Mouse (Mus musculus): ENCODE data around the gene Serpina3g.
"Not testable (repeated sequence)": the region's sequence is repeated elsewhere in the genome, so short reads cannot be mapped to it uniquely, and the experiment has no call there.

The Serpina3g gene

DNA sequence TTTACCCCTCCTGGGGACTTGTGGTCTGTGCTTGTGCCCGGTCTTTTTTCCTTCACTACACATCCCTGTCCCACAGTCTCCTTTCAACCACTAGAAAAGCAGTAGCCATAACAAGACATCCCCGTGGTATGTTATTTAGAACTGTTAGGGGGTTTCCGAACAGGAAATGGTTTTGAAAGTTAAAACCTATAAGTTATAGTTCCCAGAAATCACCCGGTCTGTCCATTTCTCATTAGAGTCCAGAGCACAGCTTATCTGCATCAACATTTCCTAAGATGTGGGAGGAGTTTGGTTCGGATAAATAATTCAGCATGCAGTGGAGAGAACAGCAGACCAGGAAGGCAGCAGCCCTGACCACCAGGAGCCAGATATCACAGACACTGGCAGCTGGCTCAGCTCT, at the start of gene Serpina3g:
Gene Serpina3g (plus strand): TSS at position 331 of the 400 bp plus-strand sequence.
- DNase-seq (ENCODE audit: low spot score) = no peak

DNA sequence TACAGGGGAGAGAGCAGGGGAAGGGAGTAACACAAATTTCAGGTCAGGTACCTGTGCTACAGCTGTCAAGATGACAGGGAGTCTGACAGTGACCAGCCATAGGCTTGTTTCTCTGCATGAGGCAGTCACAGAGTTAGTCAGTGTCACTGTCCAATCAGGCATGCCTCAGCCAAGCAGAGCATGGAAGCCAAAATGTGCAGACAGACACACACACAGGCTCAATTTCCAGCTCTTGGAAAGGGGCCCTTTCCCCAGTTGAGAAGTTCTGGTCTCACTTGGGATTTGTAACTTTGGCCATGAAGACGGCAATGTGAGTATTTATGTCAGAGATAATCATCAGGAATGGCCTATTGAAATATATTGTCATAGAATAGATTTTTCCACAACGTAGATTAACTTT, 46.8 kb upstream of the Serpina3g start:
- no peak for DNase-seq (ENCODE audit: low spot score)

DNA sequence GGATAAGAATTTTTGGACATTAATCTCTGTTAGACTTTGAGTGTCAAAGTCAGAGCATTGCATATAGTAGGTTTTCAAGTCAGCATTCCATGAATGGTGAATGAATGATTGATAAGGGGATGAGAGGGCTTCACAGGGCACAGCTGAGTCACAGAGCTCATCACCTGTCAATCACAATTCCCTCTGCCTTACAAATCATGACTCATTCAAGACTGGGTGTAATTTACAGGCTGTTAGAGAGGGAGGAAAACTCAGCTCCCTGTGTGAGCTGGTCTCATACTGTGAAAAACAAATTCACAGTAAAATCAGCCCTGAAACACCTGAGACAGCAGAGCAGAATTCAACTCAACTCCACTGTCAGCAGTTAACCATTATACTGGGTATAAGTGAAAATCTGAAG, 45.2 kb upstream of the Serpina3g start:
- DNase-seq (ENCODE audit: low spot score) = no peak

DNA sequence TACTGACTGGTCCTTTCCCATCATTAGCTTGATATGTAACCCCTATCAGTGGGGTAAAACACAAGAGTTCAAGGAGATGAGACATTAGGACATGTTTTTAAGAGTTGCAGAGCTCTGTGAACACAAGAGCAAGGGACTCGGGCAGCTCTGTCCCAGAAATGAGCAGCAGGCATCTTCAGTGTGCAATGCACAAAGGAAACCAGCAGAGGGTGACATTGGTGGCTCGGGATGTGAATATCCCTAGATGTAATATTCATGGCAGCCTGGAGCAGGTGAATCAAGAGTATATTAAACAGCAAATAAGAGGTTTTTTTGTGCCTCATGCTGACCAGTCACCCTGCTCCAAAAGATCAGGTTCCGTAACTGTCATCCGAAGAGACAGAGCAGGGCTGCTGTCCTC, 26.9 kb upstream of the Serpina3g start:
- no peak for DNase-seq (ENCODE audit: low spot score)

DNA sequence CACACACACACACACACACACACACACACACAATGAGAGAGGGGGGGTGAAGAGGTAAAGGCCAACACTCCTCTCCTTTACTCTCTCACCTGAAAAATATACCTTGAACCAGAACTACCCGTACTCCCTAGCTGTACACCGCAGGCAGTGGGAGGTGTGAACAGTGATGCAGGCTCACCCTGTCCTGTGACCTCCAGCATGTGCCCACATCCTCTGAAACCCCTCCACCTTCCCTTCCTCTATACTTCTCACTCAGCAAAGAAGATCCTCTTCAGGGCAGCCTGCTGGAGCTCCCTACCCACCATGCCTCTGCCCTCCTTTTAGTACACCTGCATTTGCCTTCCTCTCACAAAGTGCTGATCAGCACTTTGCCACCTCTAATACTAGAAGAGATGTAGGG, 26.2 kb upstream of the Serpina3g start:
- DNase-seq (ENCODE audit: low spot score) = no peak

DNA sequence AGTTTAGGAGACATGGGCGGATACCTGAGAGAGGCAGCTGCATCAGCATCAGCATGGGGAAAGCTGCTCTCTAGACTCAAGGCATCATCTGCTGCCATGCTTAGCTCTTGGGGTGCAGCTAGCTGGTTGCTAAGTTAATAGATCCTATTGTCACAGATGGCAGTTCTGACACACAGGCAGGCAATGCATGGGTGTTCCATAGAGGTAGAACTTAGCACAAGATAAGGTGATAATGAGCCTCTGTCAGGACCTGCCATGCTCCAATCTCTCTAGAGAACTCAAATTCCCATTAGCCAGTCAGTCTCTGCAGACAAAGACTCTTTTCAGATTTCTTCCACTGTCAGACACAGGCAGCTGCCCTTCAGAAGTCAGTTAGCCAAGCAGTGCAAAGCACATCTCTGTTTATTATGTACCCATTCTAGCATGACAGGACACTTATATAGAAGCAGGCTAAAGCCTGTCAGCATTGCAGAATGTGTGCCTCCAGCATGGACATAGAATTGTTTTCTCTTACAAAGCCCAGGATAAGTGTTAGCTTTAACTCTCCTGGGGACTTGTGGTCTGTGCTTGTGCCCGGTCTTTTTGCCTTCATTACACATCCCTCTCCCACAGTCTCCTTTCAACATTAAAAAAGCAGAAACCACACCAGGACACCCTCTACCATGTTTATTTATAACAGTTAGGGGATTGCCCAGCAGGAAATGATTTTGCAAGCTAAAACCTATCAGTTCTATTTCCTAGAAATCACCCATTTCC, 22.2 kb upstream of the Serpina3g start:
- DNase-seq (ENCODE audit: low spot score) = no peak

DNA sequence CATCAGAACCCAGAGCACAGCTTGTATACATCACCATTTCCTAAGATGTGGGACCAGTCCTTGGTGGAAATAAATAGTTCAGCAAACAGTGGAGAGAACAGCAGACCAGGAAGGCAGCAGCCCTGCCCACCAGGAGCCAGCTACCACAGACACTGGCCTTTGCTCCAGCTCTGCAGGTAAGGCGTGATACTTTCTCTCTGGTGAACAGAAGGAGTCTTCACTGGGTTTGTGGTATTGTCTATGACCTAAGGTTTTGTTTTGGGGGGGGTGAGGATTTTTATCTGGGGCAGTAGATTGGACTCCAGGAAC, 21.6 kb upstream of the Serpina3g start, which contains the start of gene Serpina3f:
Gene Serpina3f (plus strand): TSS at position 100 of the 309 bp plus-strand sequence.
- no peak for DNase-seq (ENCODE audit: low spot score)

DNA sequence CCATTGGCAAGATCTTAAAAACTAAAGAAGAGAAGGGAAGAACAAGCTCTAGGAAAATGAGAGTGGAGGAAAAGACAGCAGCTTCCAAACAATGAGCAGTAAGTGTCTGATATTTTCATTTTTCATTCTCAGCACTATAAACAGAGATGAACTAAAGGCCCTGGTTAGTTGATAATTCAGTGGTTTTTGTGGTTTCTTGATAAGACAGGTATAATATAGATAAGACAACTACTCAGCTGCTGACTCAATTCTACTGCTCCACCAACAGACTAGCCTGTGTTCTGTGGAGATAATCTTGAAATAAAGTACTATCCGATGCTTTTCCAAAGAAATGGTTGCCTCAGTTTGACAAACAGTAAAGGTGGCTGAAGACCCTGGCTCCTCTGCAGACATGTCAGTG, 20.8 kb upstream of the Serpina3g start:
- DNase-seq (ENCODE audit: low spot score) = no peak

DNA sequence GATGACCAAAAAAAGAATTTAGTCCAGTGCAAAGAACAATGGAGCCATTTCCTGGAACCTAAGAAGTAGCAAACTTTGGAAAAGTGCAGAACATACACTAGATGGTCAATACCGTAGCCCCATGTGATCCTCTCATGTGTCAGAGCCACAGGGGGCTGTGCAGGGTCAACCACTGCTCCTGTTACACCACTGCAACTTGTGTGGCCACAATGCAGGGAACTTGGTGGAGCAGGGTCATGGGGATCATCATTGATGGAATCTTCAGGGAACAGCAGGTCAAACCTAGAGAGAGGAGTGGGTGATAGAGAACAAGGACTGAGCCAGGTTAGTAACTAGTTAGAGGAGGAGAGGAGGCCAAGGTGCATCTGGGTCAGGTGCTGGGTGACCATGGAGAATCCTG, 14.4 kb upstream of the Serpina3g start:
- no peak for DNase-seq (ENCODE audit: low spot score)

DNA sequence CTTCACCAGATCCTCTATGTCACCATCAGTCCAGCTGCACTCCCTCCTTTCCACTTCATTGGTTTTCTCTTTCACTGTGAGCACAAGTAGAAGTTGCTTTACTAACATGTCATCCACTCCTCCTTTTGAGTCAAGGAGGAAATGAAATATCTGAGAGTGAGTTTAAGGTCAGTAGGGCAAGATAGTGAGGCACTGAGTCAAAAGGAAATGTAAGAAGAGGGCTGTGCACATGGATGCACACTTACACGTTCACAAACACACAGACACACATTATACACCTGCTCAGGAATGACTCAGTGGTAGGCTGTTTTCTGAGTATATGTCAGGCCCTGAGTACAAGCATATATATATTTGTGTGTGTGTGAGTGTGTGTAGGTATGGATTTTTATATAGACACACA, 12.4 kb upstream of the Serpina3g start:
- no peak for DNase-seq (ENCODE audit: low spot score)

DNA sequence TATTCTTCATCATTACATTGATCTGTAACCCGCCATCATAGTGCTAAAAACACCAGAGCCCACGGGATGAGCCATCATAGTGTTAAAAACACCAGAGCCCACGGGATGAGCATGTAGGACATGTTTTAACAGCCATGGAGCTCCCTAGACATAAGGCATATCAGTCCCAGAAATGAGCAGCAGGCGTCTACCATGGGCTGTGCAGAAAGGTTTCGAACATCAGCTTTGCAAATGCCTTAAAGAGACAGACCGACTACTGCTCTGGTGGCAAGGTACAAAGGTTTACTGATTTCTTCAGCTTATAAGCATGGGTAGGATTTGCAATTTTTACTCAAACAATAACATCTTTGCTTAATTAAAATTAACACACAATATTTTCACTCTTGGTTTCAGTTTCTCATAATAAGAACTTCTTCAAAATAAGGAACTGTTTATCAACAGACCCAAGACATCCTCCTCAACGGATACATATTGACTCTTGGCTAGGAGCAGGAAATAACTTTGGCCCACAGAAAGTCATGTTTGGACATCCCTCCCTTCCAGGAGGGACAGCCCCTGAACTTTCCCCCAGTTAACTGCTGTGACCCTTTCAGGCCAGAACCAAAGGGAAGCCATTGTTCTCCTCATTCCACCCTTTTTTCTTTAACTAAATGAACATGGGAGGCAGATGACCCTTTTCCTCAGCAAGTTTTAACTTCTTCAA, 11.3 kb upstream of the Serpina3g start:
- DNase-seq (ENCODE audit: low spot score) = no peak

DNA sequence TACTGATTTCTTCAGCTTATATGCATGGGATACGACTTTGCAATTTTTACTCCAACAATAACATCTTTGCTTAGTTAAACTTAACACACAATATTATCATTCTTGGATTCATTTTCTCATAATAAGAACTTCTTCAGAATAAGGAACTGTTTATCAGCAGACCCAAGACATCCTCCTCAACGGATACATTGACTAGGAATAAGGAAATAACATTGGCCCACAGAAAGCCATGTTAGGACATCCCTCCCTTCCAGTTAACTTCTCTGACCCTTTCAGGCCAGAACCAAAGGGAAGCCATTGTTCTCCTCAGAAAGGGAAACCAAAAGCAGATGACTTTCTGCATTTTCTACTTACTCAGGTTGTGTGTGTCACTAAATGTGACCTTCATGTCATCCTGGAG, 5.3 kb upstream of the Serpina3g start:
- no peak for DNase-seq (ENCODE audit: low spot score)

DNA sequence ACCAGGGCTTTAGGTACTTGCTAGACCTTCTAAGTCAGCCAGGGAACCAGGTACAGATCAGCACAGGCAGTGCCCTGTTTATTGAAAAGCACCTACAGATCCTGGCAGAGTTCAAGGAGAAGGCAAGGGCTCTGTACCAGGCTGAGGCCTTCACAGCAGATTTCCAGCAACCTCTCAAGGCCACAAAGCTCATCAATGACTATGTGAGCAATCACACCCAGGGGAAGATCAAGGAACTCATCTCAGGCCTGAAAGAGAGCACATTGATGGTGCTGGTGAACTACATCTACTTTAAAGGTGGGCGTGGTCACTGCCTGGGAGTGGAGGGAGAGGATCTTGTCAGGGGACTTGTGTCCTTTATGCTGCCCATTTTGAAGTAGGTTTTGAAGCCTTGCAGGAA, 2.0 kb downstream of the Serpina3g start:
- DNase-seq (ENCODE audit: low spot score) = not testable (repeated sequence)

DNA sequence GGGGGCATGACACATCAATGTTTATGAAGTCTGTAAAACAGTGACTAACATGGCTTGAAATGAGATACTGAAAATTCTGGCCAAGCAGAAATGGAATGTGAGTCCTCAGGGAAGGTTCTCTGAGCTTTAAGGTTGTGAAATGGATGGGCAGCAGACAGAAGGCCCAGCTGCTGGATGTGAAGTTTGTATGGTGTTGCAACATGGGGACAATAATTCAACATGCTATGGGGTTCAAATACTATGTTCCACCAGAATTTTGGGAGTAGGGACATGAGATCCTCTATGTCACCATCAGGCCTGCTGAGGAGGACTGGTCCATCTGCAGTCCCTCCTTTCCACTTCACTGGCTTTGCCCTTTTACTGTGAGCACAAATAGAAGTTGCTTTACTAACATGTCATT, 7.3 kb downstream of the Serpina3g start:
- no peak for DNase-seq (ENCODE audit: low spot score)

DNA sequence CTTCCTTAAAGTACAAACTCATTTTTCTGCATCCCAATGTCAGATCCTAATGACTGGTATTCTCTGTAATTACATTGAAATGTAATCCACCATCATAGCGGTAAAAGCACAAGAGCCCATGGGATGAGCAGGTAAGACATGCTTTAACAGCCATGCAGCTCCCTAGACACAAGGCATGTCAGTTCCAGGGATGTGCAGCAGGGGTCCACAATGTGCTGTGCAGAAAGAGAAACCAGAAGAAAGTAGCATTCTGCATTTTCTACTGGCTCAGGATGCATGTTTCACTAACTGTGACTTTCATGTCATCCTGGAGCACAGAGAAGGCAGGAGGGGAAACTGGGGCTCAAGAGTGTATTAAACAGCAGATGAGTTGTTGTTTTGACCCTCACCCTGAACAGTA, 9.0 kb downstream of the Serpina3g start:
- no peak for DNase-seq (ENCODE audit: low spot score)

DNA sequence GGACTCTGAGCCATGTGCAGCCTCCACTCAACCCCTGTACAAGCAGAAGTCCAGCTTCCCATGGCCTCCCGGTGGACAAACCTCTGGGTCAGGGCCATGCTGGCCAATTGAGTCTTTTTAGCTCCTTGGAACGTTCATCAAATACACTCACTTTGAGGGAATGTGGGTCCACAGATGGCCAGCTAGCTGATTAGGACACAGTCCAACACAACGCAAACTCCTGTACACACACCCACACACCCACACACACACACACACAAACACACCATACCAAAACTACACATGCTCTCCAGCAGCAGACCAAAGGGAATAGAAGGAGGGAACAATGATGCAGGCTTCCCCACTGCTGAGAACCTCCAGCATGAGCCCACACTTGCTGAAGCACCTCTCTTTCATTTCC, 9.6 kb downstream of the Serpina3g start:
- no peak for DNase-seq (ENCODE audit: low spot score)

DNA sequence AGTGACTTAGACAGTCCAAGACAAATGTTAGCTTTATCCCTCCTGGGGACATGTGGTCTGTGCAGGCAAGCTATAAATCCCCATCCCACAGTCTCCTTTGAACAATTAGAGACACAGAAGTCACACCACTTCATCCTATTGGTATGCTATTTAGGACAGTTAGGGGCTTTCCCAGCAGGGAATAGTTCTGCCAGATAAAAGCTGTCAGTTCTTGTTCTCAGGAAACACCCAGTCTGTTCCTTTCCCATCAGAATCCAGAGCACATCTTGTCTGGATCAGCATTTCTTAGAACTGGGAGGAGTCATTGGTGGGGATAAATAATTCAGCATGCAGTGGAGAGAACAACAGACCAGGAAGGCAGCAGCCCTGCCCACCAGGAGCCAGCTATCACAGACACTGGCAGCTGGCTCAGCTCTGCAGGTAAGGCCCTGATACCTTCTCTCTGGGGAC, 11.5 kb downstream of the Serpina3g start:
- no peak for DNase-seq (ENCODE audit: low spot score)

DNA sequence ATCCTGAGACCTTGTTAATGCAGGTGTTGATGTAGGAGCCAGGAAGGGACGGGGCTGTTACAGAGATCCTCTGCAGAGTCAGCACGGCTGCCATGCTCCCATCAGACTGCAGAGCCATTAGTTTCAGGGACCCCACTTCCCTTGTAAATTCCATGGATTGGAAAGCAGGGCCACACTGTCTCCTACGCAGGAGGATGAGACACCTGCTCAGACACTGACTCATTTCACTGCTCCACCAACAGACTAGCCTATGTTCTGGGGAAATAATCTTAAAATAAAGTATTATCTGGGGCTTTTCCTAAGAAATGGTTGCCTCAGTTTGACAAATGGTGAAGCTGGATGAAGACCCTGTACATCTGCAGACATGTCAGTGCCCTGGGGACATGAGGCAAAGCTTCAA, 12.2 kb downstream of the Serpina3g start:
- no peak for DNase-seq (ENCODE audit: low spot score)

DNA sequence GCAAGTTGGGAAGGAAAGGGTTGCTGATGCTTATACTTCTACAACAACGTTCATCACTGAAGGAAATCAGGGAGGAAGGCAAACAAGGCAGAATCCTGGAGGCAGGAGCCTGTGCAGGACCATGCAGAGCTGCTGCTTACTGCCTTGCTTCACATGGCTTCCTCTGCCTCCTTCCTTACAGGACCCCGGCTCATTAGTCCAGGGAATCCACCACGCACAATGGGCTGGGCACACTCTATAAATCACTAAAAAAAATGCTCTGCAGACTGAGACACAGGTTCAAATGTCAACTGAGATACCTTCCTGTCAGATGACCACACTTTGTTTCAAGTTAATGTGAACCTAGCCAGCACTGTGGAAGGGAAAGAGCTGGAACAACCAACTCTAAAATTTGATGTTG, 25.0 kb downstream of the Serpina3g start:
- DNase-seq (ENCODE audit: low spot score) = no peak

DNA sequence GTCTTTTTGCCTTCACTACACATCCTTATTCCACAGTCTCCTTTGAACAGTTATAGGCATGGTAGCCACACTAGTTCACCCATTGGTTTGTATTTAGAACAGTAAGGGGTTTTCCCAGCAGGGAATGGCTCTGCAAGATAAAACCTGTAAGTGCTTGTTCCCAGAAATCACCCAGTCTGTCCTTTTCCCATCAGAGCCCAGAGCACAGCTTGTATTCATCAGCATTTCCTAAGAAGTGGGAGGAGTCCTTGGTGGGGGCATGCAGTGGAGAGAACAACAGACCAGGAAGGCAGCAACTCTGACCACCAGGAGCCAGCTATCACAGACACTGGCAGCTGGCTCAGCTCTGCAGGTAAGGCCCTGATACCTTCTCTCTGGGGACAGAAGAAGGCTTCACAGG, 26.8 kb downstream of the Serpina3g start, which contains the start of gene Serpina3i:
Gene Serpina3i (plus strand): TSS at position 260 of the 400 bp plus-strand sequence.
- no peak for DNase-seq (ENCODE audit: low spot score)

DNA sequence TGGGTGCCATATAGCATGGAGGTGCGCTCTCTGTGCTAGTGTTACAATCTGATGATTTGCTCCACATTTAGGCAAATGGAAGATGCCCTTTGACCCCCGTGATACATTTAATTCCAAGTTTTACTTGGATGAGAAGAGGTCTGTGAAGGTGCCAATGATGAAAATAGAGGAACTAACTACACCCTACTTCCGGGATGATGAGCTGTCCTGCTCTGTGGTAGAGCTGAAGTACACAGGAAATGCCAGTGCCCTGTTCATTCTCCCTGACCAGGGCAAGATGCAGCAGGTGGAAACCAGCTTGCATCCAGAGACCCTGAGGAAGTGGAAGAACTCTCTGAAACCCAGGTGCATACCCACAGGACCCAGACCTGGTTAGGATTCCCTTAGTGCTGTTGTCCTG, 30.3 kb downstream of the Serpina3g start:
- no peak for DNase-seq (ENCODE audit: low spot score)

DNA sequence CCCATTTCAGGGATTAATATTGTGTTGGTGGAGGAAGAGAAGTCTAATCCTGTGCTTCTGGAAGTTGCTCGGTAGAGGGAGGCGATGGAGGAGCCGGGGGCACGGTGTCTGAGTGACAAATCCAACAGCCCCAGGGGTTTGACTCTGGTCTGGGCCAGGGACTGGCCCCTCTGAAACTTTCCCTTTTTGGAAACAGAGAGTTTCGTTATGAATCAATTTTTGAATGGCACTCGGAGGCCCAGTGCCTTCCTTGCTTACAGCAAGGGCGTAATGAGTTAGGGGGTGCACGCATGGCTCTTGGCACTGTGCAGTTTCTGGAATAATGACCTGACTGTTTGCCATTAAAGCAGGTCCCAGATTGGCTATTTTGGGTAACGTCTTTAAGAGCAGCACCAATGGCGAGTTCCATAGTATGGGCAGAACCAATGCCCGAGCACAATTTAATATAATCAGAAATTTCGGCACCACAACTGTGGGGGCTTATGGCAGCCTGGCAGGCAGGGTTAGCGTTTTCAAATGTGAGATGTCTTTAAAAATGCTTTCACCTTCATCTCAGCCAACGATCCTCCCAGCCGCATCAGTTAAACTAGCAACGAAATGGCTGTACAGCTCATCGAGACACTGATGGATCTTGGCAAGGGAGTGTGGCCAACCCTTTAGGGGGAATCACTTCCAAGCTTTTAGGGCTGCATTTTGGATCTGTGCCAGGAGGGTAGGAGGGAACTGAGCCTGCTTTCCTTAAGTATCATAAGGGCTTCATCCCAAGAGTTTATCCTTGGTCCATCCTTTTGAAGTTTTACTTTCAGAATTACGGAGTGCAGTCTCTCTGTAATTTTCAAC, 42.4 kb downstream of the Serpina3g start:
- DNase-seq (ENCODE audit: low spot score) = no peak

DNA sequence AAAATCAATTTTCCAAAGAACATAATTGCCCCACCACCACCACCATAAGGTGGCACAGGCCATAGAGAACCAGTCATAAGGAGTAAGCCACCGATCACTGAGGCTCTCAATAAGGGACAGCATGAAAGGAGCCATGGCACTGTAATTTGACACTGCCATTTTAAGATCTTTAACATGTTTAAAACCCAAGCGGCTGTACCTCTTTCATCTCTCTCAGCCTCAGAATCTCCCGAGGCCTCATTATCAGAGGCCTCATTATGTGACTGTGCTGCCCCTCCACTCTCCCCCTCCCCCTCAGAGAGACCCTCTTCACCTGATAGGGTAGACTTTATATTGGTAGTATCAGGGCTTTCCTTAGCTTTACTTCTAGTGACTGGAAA, 43.0 kb downstream of the Serpina3g start:
- no peak for DNase-seq (ENCODE audit: low spot score)

Data from yolk sac, embryonic 10.5 days (tissue).